Mouse (Mus musculus): ENCODE results near the gene Kcnma1. TPM values are rescaled to one million over a fixed set of nuclear protein-coding genes. Genes with fewer than 3 reads are reported as not detected.

The Kcnma1 gene
- polyA plus RNA-seq, 1 experiment from 2014 or later = 19.5 TPM

- Histone ChIP-seq H3K4me1 (peaks cover 7% of the 10 kb centered on the region; the same call in 1 of the 2 replicates), H3K4me3 (no peak overlapping the region), H3K27ac (no peak overlapping the region), H3K9me3 (no peaks in the 10 kb centered on the region), H3K9ac (no peak overlapping the region), H3K27me3 (replicated peaks) (no peaks in the 10 kb centered on the region), H3K36me3 (replicated peaks) (no peaks in the 10 kb centered on the region), H3K4me2 (no peak overlapping the region)
- ATAC-seq (replicated peaks) = no peak
- WGBS = 80% methylated on average over 3 of the region's 3 CpGs
Measured at GRCm38 (mm10) chr14:23896036-23896435, 118.3 kb downstream of the Kcnma1 start.

- Histone ChIP-seq H3K36me3 (replicated peaks) (no peaks in the 10 kb centered on the region), H3K4me1 (no peaks in the 10 kb centered on the region), H3K9me3 (no peaks in the 10 kb centered on the region), H3K4me2 (no peak overlapping the region), H3K9ac (no peak overlapping the region), H3K27me3 (replicated peaks) (no peaks in the 10 kb centered on the region), H3K27ac (no peak overlapping the region), H3K4me3 (no peak overlapping the region)
- WGBS = 82% methylated on average over 4 of the region's 4 CpGs
- ATAC-seq (replicated peaks) = no peak
Measured at GRCm38 (mm10) chr14:23886112-23886511, 128.2 kb downstream of the Kcnma1 start.

GRCm38 (mm10) chr14:23885539-23885938, 128.8 kb downstream of the Kcnma1 start:
- no peaks in the 10 kb centered on the region for H3K9me3 ChIP-seq
- H3K36me3 ChIP-seq (replicated peaks) = no peaks in the 10 kb centered on the region
- no peak for ATAC-seq (replicated peaks)
- 79% methylated on average over 6 of the region's 6 CpGs for WGBS
- no peak overlapping the region for H3K4me3 ChIP-seq
- H3K27ac ChIP-seq = no peak overlapping the region
- H3K9ac ChIP-seq = no peak overlapping the region
- no peaks in the 10 kb centered on the region for H3K27me3 ChIP-seq (replicated peaks)
- no peaks in the 10 kb centered on the region for H3K4me1 ChIP-seq
- no peak overlapping the region for H3K4me2 ChIP-seq

- Histone ChIP-seq H3K4me1 (no peaks in the 10 kb centered on the region), H3K27ac (no peak overlapping the region), H3K36me3 (replicated peaks) (no peaks in the 10 kb centered on the region), H3K9me3 (no peaks in the 10 kb centered on the region), H3K9ac (no peak overlapping the region), H3K4me3 (no peak overlapping the region), H3K27me3 (replicated peaks) (no peaks in the 10 kb centered on the region), H3K4me2 (no peak overlapping the region)
- no peak for ATAC-seq (replicated peaks)
- 91% methylated on average over 4 of the region's 4 CpGs for WGBS
Measured at GRCm38 (mm10) chr14:23885071-23885470, 129.2 kb downstream of the Kcnma1 start.

- Histone ChIP-seq H3K9ac (no peak overlapping the region), H3K36me3 (replicated peaks) (no peaks in the 10 kb centered on the region), H3K4me1 (no peaks in the 10 kb centered on the region), H3K4me3 (no peak overlapping the region), H3K4me2 (no peak overlapping the region), H3K27ac (no peak overlapping the region), H3K27me3 (replicated peaks) (no peaks in the 10 kb centered on the region), H3K9me3 (no peaks in the 10 kb centered on the region)
- no peak for ATAC-seq (replicated peaks)
- WGBS = 70% methylated on average over 1 of the region's 1 CpGs
Measured at GRCm38 (mm10) chr14:23882001-23882400, 132.3 kb downstream of the Kcnma1 start.

DNA sequence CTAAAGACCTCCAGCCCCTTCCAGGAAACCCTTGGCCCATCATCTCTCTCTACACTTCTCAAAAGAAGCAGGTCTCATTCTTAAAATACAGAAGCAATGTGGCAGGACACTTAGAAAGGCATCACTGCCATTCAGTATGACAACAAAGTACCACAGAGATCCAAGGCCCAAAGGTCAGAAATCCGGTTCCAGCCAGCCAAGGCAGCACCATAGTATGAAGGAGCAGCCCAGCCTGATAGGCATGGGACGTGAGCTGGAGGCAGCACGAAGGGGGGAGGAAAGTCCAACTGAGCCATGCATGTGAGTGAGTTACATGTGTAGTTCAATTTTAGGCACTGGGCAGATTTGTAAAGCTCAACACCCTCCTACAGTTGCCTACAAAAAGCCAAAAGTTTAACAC, 135.0 kb downstream of the Kcnma1 start:
- Histone ChIP-seq H3K4me1 (no peaks in the 10 kb centered on the region; the same call in 1 of the 2 replicates), H3K4me3 (no peak overlapping the region), H3K27ac (no peak overlapping the region), H3K9me3 (no peaks in the 10 kb centered on the region), H3K36me3 (replicated peaks) (no peaks in the 10 kb centered on the region), H3K9ac (no peak overlapping the region), H3K27me3 (replicated peaks) (no peaks in the 10 kb centered on the region), H3K4me2 (no peak overlapping the region)
- ATAC-seq (replicated peaks) = no peak
- WGBS = 86% methylated on average over 3 of the region's 3 CpGs

DNA sequence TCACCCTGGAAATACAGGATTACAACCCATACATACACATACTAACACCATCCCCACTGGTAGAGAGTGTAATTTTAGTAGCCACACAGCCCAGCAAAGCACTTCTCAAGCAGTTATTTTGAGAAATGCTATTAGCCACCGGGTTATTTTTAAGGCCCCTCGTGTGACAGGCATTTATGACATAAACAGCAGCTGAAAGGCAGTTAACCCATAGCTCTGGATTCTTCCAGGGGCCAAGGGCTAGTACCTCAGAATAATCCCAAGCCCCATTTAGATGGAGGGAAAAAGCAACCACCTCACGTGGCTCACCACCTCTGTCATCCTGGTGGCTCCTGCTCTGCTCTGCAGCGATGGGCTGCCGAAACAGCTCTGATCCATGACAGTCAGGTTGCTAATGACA, 136.7 kb downstream of the Kcnma1 start:
- 84% methylated on average over 5 of the region's 5 CpGs for WGBS
- no peak for ATAC-seq (replicated peaks)
- no peak overlapping the region for H3K4me3 ChIP-seq
- no peaks in the 10 kb centered on the region for H3K9me3 ChIP-seq
- H3K27me3 ChIP-seq (replicated peaks) = no peaks in the 10 kb centered on the region
- H3K36me3 ChIP-seq (replicated peaks) = no peaks in the 10 kb centered on the region
- no peaks in the 10 kb centered on the region; the same call in 1 of the 2 replicates for H3K4me1 ChIP-seq
- no peak overlapping the region for H3K27ac ChIP-seq
- no peak overlapping the region for H3K9ac ChIP-seq
- no peak overlapping the region for H3K4me2 ChIP-seq

- H3K27me3 ChIP-seq (replicated peaks) = no peaks in the 10 kb centered on the region
- no peak for ATAC-seq (replicated peaks)
- H3K9me3 ChIP-seq = no peaks in the 10 kb centered on the region
- no peak overlapping the region for H3K9ac ChIP-seq
- H3K4me2 ChIP-seq = no peak overlapping the region
- 90% methylated on average over 2 of the region's 2 CpGs for WGBS
- H3K27ac ChIP-seq = no peak overlapping the region
- no peak overlapping the region for H3K4me3 ChIP-seq
- H3K36me3 ChIP-seq (replicated peaks) = no peaks in the 10 kb centered on the region
- no peaks in the 10 kb centered on the region; the same call in 1 of the 2 replicates for H3K4me1 ChIP-seq
Measured at GRCm38 (mm10) chr14:23874545-23874944, 139.7 kb downstream of the Kcnma1 start.

DNA sequence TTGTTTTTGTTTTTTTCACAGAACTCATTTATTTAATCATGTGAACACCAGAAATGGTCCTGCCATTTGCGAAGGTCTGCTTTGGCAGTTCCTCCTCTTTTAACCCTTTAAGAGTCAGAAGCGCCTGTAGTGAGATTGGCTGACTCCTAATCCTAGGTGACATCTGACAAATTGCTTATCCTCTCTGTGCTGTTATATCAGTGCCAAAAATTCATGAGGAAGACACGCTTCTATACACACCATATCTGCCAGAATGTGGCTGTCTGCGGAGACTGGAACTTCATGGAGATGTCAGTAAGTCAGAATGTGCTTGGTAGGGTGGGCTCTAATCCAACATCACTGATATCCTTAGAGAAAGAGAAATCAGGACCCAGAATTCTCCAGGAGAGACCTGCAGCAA, 157.3 kb downstream of the Kcnma1 start:
- Histone ChIP-seq H3K4me1 (no peaks in the 10 kb centered on the region), H3K27ac (no peak overlapping the region), H3K4me3 (no peak overlapping the region), H3K9me3 (no peaks in the 10 kb centered on the region), H3K9ac (no peak overlapping the region), H3K36me3 (replicated peaks) (no peaks in the 10 kb centered on the region), H3K4me2 (no peak overlapping the region), H3K27me3 (replicated peaks) (no peaks in the 10 kb centered on the region)
- WGBS = 78% methylated on average over 4 of the region's 4 CpGs
- ATAC-seq (replicated peaks) = no peak

DNA sequence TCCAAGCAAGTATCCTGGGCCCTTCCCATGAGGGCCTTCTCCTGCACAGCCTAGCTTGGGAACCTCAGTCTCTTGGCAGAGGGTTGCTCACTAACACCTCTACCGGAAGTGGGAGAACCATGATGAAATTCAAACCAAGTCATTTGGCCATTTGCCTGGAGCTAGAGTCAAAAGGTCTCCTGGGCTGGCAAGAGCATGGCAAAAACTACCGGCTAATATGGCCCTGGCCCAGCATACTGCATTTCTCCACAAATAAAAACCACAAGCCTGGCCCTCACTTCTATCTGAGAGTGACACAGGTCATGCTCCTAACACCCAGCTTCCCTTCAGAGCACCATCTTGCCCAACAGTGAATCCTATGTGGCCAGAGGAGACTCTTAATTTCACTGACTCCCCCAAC, 159.3 kb downstream of the Kcnma1 start:
- Histone ChIP-seq H3K4me2 (no peak overlapping the region), H3K4me3 (no peak overlapping the region), H3K36me3 (replicated peaks) (no peaks in the 10 kb centered on the region), H3K27me3 (replicated peaks) (no peaks in the 10 kb centered on the region), H3K9ac (no peak overlapping the region), H3K9me3 (no peaks in the 10 kb centered on the region), H3K4me1 (no peaks in the 10 kb centered on the region), H3K27ac (no peak overlapping the region)
- WGBS = 85% methylated on average over 2 of the region's 2 CpGs
- ATAC-seq (replicated peaks) = no peak

- no peaks in the 10 kb centered on the region for H3K9me3 ChIP-seq
- peak; percentile 69; the same call in 1 of the 2 replicates for ATAC-seq (replicated peaks)
- H3K9ac ChIP-seq = no peak overlapping the region
- peak overlapping the region; percentile 17 for H3K4me2 ChIP-seq
- H3K4me3 ChIP-seq = no peak overlapping the region
- H3K4me1 ChIP-seq = peaks cover 17% of the 10 kb centered on the region
- 5% methylated on average over 6 of the region's 6 CpGs for WGBS
- H3K36me3 ChIP-seq (replicated peaks) = no peaks in the 10 kb centered on the region
- H3K27ac ChIP-seq = peak overlapping the region; percentile 40
- no peaks in the 10 kb centered on the region for H3K27me3 ChIP-seq (replicated peaks)
Measured at GRCm38 (mm10) chr14:23848529-23849141, 165.7 kb downstream of the Kcnma1 start.

DNA sequence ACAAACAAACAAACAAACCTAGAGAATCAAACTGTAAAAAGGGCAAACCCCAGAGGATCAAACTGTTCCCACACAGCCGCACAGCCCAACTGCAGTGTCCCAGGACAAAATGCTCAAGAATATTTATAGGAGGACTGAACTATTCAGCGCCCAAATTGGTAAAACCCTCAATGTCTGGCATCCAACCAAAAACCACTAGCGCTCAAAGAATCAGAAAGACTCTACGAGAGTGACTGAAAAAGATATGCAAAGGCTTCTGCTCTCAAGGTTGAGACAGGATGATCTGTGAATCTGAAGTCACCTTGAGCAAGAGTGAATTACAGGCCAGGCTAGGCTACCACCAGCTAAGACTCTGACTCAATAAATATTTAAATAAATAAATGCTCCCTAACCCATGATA, 167.6 kb downstream of the Kcnma1 start:
- Histone ChIP-seq H3K27me3 (replicated peaks) (no peaks in the 10 kb centered on the region), H3K27ac (no peak overlapping the region)
- WGBS = 83% methylated on average over 4 of the region's 4 CpGs

DNA sequence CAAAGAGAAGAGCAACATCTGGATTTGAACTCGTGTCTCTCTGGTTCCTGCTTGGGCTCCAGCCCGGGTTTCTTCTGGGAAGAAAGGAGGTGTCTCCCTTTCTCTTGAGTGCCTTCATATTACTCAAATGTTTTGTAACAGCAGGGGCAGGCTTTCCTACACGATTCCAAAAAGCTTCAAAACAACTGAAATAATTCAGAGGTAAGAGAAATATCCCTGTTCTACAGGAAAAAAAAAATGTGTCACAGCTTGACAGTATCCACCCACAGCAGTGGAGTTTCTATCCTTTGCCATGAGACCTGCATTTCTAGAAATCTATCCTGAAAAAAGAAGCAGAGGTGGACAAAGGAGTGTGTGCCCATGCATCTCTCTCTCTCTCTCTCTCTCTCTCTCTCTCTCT, 172.3 kb downstream of the Kcnma1 start:
- Histone ChIP-seq H3K9me3 (no peaks in the 10 kb centered on the region), H3K36me3 (replicated peaks) (no peaks in the 10 kb centered on the region), H3K27me3 (replicated peaks) (no peaks in the 10 kb centered on the region), H3K9ac (no peak overlapping the region), H3K4me3 (no peak overlapping the region), H3K27ac (no peak overlapping the region), H3K4me2 (no peak overlapping the region), H3K4me1 (no peaks in the 10 kb centered on the region)
- WGBS = 86% methylated on average over 3 of the region's 3 CpGs
- no peak for ATAC-seq (replicated peaks)

More for the DNA sequence above, 167.6 kb downstream of the Kcnma1 start:
- Histone ChIP-seq H3K4me2 (no peak overlapping the region), H3K36me3 (replicated peaks) (no peaks in the 10 kb centered on the region), H3K9ac (no peak overlapping the region), H3K4me3 (no peak overlapping the region), H3K9me3 (no peaks in the 10 kb centered on the region), H3K4me1 (peaks cover 17% of the 10 kb centered on the region)
- no peak for ATAC-seq (replicated peaks)
